Mouse (Mus musculus): ENCODE data around the gene Slfn14.
"Not testable (repeated sequence)": the region's sequence is repeated elsewhere in the genome, so short reads cannot be mapped to it uniquely, and the experiment has no call there.

Slfn14 gene

GRCm38 (mm10) chr11:83286566-83286965 is at the start of gene Slfn14:
TSS of gene Slfn14 (minus strand) at chr11:83286726.
- no peak for DNase-seq (ENCODE audit: extremely low spot score, low read depth, low spot score)

DNA sequence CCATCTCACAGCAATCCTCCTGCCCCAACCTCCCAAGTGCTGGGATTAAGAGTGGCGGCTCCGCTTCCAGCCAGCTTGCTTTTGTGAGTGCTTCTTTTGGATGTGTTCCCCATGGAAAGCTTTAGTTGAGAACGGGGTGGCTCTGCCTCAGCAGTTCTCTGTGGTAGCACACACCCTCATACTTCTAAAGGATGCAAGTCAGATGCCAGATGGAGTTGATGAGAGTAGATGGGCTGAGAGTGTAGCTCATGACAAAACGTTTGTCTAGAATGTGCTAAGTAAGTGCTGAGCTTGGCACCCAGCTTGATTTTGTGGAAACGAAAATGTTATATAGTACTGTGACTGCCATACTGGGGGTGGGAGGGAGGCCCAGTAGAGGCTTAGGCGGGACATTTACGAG is 49.3 kb upstream of the Slfn14 start:
- no peak for DNase-seq (ENCODE audit: extremely low spot score, low read depth, low spot score)

- no peak for DNase-seq (ENCODE audit: extremely low spot score, low read depth, low spot score)
Measured at GRCm38 (mm10) chr11:83327427-83327826, 40.9 kb upstream of the Slfn14 start.

- not testable (repeated sequence) for DNase-seq (ENCODE audit: extremely low spot score, low read depth, low spot score)
Measured at GRCm38 (mm10) chr11:83326692-83327091, 40.2 kb upstream of the Slfn14 start.

DNA sequence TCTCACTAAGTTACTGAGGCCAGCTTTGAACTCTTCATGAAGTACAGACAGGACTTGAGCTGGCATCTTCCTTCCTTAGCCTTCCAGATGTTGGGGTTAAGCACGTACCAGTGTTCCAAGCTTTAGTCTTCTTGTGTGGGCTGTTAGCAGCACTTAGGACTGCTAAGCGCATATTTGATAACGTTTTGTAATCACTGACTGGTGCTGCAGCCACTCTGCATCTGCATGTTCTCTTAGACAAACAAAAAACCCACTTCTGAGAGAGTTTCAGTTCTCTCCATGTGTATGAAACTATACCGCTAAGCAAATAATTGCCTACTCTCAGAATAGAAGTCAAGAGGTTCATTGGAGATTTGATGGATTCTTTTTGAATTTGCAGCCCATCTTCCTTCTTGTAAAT is 32.5 kb upstream of the Slfn14 start:
- DNase-seq (ENCODE audit: extremely low spot score, low read depth, low spot score) = no peak

GRCm38 (mm10) chr11:83312471-83312870 is 25.9 kb upstream of the Slfn14 start:
- no peak for DNase-seq (ENCODE audit: extremely low spot score, low read depth, low spot score)

DNA sequence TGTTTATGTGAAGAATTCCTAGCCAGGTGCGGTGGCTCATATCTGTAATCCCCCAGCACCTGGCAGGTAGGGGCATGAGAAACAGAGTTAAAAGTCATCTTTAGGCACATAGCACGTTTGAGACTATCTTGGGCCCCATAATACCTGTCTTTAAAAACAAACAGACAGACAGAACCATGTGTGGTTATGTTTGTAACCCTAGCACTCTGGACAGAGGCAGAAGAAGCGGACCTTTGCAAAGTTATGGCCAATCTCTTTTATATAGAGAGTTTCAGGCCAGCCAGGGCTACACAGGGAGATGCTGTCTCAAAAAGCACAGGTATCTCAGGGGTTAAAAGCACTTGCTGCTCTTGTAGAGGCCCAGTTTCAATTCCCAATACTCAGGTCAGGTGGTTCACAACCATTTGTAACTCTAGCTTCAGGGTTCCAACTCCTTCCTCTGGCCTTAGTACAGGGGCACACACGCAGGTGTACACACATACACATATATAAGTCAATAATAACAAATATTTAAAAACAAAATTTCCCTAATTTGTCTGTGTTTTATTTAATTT is 20.3 kb upstream of the Slfn14 start:
- no peak for DNase-seq (ENCODE audit: extremely low spot score, low read depth, low spot score)

DNA sequence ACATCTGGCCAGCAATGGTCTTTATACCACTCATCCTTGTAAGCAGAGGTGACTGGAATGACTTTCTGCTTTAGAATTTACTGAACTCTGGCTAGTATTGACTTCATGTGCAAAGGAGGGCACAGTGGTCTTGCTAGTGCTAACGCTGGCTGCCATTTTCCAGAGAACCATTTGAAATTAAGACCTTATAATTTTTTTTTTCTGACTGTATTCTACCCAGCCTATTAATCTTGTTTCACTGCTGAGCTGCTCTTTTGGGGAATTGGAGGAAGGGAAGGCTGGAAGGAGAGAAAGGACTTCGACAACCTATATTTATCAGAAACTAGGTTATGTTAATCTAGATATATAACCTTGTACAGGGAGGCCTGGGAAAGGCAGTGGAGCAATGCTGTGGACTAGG is 18.0 kb upstream of the Slfn14 start:
- DNase-seq (ENCODE audit: extremely low spot score, low read depth, low spot score) = no peak

DNA sequence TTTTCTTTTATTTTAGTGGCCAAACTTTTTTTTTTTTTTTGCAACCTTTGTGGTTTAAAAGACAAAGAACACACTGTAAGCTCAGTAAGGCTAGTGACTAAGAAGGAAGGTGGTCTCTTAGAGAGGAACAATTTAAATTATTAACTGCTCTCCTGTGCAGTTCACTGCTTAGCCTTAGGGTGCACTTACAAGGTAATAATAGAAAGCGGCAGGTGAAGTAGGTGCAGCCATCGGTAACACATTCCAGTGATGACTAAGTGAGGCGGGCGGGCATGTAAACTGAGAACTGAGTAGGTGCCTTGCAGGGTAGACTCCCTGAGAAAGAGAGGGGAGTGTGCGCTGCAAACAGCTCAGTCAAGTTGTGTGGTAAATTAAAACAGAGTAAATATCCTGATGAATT is 17.2 kb upstream of the Slfn14 start:
- no peak for DNase-seq (ENCODE audit: extremely low spot score, low read depth, low spot score)

- peak; percentile 95 for DNase-seq (ENCODE audit: extremely low spot score, low read depth, low spot score)
Measured at GRCm38 (mm10) chr11:83302526-83303251, 16.2 kb upstream of the Slfn14 start, which contains the start of gene Pex12. TSS of gene Pex12 (minus strand) at chr11:83302586.

DNA sequence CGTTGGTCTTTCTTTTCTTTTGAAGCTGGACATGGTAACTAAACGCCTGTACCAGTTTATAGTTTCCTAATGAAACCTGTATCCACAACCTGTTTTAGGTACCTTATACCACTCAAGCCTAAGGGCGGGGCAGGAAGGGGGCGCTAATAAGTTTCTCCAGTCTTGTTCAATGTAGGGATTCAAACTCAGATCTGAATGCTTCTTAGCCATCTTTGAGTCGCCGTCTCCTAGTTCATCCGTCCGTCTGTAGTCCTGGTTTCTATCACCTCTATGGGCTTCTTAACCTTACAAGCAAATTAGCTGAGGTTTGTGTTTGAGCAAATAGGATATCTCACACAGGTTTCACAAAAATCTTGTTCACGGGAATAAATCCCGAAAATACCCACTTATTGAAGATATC is 15.6 kb upstream of the Slfn14 start:
- no peak for DNase-seq (ENCODE audit: extremely low spot score, low read depth, low spot score)

DNA sequence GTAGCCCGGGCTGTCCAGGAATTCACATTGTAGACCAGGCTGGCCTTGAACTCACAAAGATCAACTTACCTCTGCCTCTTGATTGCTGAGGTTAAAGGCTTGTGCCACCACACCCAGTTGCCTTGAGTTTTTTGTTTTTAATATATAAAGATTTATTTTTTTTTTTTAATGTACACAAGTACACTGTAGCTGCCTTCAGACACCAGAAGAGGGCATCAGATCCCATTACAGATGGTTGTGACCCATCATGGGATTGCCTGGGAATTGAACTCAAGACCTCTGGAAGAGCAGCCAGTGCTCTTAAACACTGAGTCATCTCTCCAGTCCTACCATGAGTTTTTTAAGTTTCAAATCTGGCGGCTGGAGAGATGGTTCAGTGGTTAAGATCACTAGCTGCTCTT is 14.9 kb upstream of the Slfn14 start:
- DNase-seq (ENCODE audit: extremely low spot score, low read depth, low spot score) = no peak

GRCm38 (mm10) chr11:83299724-83300123 is 13.2 kb upstream of the Slfn14 start:
- no peak for DNase-seq (ENCODE audit: extremely low spot score, low read depth, low spot score)

DNA sequence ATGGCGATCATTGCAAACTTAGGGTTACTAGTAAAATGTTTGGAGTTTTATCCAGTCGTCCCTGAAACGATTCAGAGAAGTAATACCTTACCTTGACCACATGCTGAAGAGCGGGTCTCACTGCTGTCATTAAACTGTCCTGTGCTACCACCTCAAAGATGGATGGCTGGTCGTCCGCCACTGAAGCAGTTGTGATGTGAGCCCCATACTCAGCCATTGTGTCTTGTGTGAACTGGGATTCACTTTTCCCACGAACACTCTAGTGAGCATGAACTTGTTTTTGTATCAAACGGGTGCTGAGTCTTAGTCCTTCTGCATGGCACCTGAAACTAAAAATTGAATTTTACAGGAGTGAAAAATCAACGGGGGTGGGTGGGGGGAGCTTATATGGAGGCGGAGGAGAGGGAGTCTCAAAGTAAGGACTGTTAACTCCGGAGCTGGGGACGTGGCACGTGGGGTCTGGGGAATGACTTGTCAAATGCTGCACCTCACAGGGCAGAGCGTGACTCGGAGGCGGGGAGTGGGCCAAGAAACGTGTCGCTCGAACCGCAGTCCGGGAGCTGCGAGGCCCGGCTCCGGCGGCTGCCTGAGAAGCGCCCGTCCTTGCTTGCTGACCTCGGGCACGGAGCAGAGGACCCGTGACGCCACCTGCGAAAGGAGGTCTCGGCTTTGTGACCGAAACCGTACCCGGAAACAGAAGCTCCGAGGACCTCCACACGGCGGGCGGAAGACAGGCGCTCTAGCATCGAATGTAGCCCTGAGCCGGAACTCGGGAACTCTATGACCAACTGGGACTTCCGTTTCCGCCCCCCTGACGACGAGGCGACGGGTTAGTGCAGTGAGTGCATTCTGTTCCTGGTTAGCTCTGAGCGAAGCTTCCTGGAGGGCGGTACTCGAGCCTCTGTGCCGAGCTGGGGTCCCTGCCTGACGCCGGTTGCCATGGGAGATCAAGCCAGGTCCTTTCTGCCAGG is 12.0 kb upstream of the Slfn14 start, which contains the start of gene Ap2b1:
Ap2b1 (plus strand) TSS at position 800 of the 971 bp plus-strand sequence.
- DNase-seq (ENCODE audit: extremely low spot score, low read depth, low spot score) = peak; percentile 79

DNA sequence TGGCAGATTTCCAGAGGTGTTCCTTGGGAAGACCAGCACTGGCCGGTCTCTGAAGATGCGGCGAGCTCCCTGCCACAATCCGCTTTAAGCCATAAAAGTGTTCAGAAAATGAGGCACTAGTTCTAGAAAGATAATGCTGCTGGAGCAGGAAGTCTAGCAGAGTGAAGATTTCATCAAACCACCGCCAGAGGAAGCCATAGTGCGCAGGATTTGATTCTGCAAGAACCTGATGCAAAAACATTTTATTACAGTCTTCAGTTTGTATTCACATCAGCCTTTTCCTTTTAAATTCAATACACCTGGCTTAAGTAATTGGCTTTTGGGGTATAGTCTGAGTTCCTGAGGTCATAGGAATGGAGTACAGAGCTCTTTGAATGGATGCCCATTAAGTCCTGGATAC is 11.3 kb upstream of the Slfn14 start:
- no peak for DNase-seq (ENCODE audit: extremely low spot score, low read depth, low spot score)

GRCm38 (mm10) chr11:83294133-83294532 is 7.6 kb upstream of the Slfn14 start:
- DNase-seq (ENCODE audit: extremely low spot score, low read depth, low spot score) = no peak

DNA sequence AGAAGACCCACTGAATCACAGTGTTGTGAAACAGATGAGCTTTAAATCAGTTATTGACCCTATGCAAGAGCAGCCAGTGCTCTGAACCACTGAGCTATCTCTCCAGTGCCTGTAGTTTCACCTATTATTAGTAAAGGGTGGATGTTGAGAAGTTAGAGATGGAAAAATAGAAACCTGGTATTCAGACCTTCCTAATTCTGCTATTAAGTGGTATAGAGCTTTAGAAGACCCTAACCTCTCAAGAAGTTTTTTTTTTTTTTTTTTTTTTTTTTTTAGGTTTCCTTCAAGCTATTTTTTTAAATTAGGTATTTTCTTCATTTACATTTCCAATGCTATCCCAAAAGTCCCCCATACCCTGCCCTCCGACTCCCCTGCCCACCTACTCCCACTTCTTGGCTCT is 6.7 kb upstream of the Slfn14 start:
- no peak for DNase-seq (ENCODE audit: extremely low spot score, low read depth, low spot score)

DNA sequence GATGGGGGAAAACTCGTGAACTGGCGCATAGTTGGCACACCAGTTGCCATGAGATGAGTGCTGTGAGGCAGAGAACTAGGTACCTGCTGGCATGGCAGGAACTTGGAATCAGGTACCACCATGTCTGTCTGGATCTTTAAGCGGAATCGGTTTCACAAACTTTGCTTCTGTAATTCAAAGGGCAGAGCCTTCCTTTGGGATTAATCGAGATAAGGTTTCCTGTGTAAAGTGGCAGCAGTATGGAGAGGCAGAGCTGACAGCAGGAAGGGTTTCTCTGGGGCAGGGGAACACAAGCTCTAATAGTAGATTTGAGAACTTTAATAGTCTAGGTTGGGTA is 5.7 kb upstream of the Slfn14 start:
- no peak for DNase-seq (ENCODE audit: extremely low spot score, low read depth, low spot score)

GRCm38 (mm10) chr11:83291375-83292250 is 5.1 kb upstream of the Slfn14 start:
- DNase-seq (ENCODE audit: extremely low spot score, low read depth, low spot score) = no peak

DNA sequence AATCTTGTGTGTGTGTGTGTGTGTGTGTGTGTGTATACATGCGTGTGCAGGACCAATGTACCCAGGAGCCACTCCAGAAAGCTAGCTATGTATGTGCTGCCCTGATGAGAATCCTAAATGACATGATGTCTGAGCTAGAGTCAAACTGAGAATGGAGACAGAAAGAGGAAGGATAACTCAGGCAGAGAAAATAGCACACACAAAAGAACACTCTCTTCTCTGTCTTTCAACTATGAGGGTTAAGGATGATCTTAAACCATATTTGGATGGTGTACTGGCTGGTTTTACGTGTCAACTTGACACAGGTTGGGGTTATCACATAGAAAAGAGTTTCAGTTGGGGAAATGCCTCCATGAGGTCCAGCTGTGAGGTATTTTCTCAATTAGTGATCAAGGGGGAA is 3.1 kb upstream of the Slfn14 start:
- DNase-seq (ENCODE audit: extremely low spot score, low read depth, low spot score) = no peak

DNA sequence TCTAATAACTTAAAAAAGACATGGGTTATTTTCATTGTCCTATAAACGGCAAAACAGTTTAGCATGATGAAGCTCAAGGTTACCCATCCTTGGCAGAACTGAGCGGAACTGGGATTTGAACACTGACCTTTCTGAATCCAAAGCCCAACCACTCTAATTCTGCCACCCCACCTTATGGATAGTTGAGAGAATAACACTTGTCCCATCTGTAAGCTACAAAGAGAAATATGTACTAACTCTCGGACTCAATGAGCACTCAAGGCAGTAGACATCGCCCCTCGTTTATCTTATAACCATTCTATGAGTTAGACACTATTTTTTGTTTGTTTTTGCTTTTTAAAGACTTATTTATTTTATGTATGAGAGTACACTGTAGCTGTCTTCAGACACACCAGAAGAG is 2.5 kb upstream of the Slfn14 start:
- DNase-seq (ENCODE audit: extremely low spot score, low read depth, low spot score) = no peak

All from hindlimb bud, embryonic 11.5 days (tissue).